Mouse (Mus musculus) hematopoietic stem cell, adult 5-6 weeks (primary cell): ENCODE data around the gene Kif1c. TPM values are rescaled to one million over a fixed set of nuclear protein-coding genes. Genes with fewer than 3 reads are reported as not detected.

Experiments used
- ATAC-seq, 2 experiments: fragments of 125-278 bp in 1 of 2; replicated peaks in 1 of 2; 2 replicates each; pipeline ENCODE4 v1.8.0; 2016 to 2017; ENCODE audit warnings: inconsistent platforms in 2 of 2, mild to moderate bottlenecking in 2 of 2, moderate number of reproducible peaks in 2 of 2, low read depth in 1 of 2, moderate TSS enrichment in 1 of 2; ENCODE audit not compliant: low FRiP score in 2 of 2, poor library complexity in 2 of 2, severe bottlenecking in 2 of 2, insufficient read depth in 1 of 2, low TSS enrichment in 1 of 2
- total RNA-seq: library from RNA; stranded (forward); fragments of 172-1452, 232-1000 nt; gene quantifications from 2 replicates; pipeline ENCODE4 v1.2.3, GENCODE M21; 2017

Gene Kif1c
- total RNA-seq, 1 experiment from 2014 or later: 6.7 TPM

GRCm38 (mm10) chr11:70663101-70663500, 37.2 kb upstream of the Kif1c start:
- no peak for ATAC-seq

- ATAC-seq: no peak
Measured at GRCm38 (mm10) chr11:70663957-70664356, 36.4 kb upstream of the Kif1c start.

DNA sequence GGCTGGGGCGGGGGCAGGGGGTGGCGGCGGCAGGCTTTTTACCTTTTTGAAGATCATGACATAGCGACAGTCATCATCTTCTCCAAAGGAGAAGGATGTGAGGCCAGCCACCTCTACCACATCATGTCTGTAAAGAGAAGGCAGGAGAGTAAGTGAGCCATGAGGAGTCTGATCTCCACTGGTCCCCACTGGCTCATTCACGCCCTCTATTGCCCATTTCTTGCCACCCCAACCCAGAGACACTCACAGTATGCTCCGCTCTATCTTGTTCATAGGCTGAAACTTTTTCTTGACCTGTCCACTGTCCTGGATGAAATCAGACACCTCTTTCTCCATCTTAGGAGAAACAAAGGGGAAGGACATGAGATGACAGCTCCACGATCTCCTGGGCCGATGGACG, 35.6 kb upstream of the Kif1c start:
- no peak for ATAC-seq

- ATAC-seq: no peak
Measured at GRCm38 (mm10) chr11:70666687-70667086, 33.7 kb upstream of the Kif1c start.

GRCm38 (mm10) chr11:70667271-70668150, 32.8 kb upstream of the Kif1c start:
- no peak for ATAC-seq

GRCm38 (mm10) chr11:70668335-70668770, 32.0 kb upstream of the Kif1c start:
- no peak for ATAC-seq

DNA sequence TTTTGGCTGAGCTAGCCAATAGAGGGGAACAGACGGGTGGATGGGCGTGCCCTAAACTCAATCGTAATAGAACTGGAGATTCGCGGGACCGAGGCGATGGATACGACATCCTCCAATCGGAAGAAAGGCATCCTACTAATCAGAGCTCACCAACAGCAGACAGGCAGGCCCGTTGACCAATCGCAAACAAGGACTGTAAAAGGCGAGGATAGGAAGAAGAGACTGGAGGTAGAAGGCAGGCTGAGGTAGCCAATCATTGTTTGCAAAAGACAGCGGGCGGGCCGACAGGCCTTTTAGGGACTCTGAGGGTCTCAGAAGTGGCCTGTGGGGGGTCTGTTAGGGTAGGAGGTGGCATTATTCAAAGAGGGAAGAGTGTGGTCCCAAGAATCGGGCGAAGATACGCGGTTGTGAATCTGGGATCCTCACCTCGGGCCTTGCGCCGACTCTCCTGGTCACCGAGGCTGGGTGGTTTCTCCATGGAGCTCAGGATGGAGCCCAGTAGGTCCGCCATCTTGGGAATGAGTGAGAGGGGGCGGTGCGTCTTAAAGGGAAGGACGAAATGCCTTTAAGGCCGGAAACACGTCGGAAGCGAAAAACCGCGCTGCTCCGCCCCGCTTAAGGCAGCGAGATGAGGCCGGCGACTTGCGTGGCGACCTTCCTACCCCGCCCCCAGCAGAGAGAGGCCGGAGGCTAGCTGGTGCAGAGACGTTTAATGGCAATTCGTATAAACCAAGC, 31.4 kb upstream of the Kif1c start, which contains the start of gene Spag7:
Spag7 (minus strand) TSS at position 646 of the 735 bp plus-strand sequence.
- peak; percentile 88 to 91 for ATAC-seq

- ATAC-seq: peak; percentile 35 to 38; a peak in 3 of 4 replicates
Measured at GRCm38 (mm10) chr11:70669582-70670345, 30.6 kb upstream of the Kif1c start.

DNA sequence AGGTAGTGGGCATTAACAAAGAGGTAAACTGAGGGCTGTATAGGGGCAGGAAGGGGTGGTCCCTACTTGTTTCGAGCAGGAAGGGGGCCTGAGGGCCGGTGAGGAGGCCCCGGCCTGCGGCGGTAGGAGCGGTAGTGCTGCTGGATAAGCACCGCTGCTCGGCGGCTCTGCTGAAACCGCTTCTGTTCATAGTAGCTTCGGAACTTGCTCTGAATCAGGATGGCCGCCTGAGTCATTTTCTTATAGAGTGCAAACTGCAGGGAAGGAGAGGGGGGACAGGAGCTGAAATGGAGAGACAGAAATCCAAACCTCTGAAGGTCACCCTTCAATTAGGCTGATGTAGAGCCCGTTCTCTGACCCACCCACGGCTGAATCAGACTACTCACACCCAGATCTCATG, 29.9 kb upstream of the Kif1c start:
- no peak for ATAC-seq

DNA sequence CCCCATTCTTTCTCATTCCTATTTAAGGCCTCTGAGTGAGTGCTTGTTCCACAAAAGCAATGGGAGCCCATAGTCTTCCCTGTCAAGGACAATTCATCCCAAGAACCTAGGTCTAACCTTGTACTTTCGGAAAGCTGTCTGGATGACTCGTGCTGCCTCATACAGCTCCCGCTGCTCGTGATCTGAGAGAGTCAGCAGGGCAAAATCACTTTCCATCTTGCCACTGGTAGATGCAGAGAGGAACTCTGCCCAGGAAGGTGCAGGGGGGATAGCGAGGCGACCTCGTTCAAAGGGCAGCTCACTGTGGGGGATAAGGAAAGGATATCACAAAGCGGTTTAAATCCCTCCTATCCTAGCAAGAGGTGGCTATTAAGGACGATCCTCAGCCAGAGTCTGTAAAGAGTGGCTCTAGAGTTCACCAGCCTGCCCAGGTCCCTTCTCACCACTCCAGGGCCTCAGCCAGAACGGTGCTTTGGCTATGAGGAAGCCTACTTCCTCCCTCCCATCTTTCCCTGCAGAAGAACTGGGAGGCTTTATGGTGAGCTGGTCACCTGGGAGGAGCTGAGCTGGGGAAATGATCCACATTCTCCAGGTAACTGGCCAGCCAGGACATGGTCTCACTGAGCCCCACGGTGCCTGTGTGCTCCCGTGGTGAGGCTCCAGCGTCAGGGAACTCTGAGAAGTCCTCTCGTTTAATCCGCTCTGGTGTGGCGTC, 28.9 kb upstream of the Kif1c start:
- no peak for ATAC-seq

DNA sequence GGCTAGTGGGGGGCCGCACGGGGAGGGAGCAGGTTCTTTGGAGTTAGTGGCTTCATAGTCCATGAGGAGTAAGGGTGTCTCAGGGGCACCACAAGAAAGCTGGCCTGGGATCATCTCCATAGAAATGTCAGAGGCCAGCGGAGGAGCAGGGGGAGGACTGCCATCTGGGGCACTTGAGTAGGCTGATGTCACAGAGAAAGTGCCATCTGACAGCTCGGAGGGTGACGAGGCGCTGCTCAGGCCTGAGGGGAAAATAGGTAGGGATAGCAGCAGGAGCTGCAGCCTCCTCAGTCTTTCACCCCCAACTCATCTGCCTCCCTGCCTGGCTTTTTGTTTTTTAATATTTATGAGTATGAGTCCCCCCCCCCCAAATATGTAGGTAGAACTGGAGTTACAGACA, 26.3 kb upstream of the Kif1c start:
- no peak for ATAC-seq

DNA sequence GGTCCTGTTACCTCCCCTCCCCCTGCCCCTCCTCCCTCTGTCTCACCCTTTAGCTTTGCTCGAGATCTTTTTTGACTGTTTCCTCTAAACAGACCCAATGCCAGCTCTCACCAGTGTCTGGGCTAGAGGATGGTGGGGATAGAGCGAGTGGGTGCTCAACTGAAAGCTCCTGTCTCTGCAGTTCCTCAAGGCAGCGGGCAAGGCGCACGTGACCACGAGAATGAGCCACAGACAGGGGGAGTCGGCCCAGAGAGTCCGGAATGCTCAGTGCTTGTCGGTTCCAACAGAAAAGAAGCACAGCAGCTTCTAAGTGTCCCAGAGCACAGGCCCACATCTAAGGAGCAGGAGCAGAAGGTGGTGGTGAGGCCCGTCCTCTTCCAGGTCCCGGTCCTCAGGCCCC, 25.8 kb upstream of the Kif1c start:
- peak; percentile 36 to 43; a peak in 3 of 4 replicates for ATAC-seq

- ATAC-seq: no peak
Measured at GRCm38 (mm10) chr11:70678092-70678491, 22.3 kb upstream of the Kif1c start.

- no peak for ATAC-seq
Measured at GRCm38 (mm10) chr11:70678576-70678975, 21.8 kb upstream of the Kif1c start.

DNA sequence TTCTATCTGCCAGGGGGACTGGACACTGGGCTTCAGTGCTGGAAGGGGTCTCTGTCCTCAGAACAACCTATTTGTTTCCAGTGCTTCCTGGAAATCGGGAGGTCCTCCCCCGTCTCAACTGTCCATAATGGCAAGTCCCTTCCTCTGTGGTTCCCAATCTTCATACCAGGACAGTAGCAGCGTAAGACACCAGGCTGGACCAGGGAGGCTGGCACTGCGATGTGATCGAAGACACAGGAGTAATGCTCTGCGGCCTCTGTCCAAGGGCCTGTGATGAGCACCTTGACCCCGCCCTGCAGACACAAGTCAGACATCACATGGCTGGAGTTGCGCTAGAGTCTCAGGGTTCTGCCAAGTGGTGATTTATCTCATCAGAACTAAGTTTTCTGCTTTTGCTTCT, 21.0 kb upstream of the Kif1c start:
- no peak for ATAC-seq

DNA sequence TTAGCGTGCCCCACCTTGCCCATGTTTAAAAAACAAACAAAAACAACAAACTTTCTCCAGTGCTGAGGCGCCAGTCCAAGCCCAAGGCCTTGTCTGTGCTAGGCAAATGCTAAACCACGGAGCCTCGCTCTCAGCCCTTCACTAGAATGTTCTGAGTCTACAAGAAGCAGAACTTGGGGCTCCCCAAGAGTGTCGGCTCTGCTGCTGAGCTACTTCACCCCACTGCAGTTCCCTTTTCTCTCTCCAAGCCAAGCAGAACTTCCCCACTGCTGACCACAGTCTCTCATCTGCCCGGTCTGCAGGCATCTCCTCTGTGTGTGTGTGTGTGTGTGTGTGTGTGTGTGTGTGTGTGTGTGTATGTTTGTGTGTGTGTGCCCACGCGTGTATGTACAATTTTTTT, 20.5 kb upstream of the Kif1c start:
- ATAC-seq: peak; percentile 93 to 94

DNA sequence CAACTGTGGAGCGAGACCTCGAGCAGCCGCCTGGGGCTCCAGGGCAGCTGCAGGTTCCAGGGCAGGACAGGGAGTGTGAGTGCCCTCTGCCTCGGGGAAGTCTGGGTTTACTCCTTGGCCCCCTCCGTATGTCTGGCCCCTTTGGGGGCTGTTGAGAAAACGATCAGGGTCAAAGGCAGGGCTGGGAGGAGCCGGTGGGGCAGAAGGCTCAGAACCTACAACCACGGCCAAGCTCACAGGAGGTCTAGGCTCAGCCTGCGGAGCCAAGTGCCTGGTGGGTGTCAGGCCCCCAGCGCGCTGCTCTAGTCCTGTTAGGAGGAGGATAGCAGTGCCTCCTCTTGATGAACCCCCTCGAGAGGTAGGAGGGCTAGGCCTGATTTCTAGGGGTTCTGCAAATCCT, 19.2 kb upstream of the Kif1c start:
- no peak for ATAC-seq
